Mouse (Mus musculus) gastrocnemius, adult 2 months (tissue): Measurements from ENCODE around the gene Myh6. TPM values are rescaled to one million over a fixed set of nuclear protein-coding genes. Genes with fewer than 3 reads are reported as not detected.
A peak's percentile ranks its signal among the peaks of the same experiment; 100 is the strongest.

Experiments
- DNase-seq: peaks from one replicate; pipeline ENCODE4 v3.0.0; 2022
- H3K27ac ChIP-seq: fragments of 200-600 bp; 2 replicates; pipeline ENCODE4 v1.8.1; 2022; ENCODE audit warnings: mild to moderate bottlenecking
- H3K4me3 ChIP-seq: fragments of 200-600 bp; 2 replicates; pipeline ENCODE4 v1.8.1; 2022; ENCODE audit warnings: mild to moderate bottlenecking, moderate library complexity
- CTCF ChIP-seq: fragments of 200-600 bp; IDR thresholded peaks from 2 replicates; pipeline ENCODE4 v1.8.1; 2022; ENCODE audit warnings: antibody characterized with exemption, mild to moderate bottlenecking, moderate library complexity
- intact Hi-C: fragments of 180-260 bp; cut with DNase I; formaldehyde crosslinking; loops from one replicate; pipeline ENCODE4 v1.15.1; 2025
- total RNA-seq, 2 experiments: library from RNA; stranded (reverse); gene quantifications; 2 replicates each; pipeline ENCODE4 v1.2.3; 2021

The Myh6 gene
- total RNA-seq, 2 experiments from 2014 or later = 109 to 348 TPM

DNA sequence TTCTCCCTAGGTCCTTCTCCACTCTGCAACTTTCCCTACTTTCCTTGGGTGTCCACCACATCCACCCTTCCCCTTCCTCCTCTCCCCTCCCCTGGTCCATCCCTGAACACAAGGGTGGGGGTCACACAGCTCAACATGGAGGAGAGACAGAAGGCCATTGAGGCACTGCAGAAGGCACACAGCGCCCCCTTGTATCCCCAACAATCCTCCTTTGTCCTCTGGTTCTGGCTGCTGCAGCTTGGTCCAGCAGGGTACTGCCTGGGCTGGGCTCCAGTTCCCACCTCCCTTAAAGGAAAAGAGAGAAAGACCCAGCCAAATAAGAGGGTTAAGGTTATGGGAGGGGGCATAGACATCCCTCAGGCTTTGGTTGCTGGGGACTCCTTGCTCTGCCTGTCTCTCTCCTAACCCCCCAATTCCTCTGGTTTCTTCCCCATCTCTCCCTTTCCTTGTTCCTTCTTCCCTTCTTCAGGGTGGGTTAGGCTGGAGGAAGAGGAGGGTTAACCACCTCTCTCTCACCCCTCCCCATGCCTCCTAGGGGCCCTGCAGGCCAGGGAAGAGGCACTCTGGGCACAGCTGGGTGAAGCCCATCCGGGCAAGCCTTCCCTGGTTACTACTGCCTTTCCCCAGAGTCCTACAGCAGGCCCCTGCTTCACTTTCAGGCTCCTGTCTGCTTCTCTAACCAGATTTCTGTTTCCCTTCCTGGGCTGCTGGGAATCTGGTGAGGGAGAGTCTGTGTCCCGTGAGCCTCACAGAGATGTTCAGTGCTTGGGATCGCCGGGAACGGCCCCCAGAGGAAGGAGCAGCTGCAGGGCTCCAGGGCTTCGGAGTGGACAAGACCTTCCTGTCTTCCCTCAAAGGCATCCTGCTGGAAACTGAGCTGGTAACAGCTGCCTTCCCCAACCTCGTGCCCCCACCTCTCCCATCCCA lies 30.6 kb downstream of the Myh6 start, which contains the start of gene Cmtm5:
Gene Cmtm5, plus strand, starts transcription at position 358 of the 927 bp plus-strand sequence.
- intact Hi-C loops = no loop called here
- Histone ChIP-seq H3K27ac (peak within 1 kb of the TSS; percentile 35; the same call in 1 of the 2 replicates), H3K4me3 (peak within 1 kb of the TSS; percentile 26)
- no peak for TF ChIP-seq CTCF
- DNase-seq = no peak

DNA sequence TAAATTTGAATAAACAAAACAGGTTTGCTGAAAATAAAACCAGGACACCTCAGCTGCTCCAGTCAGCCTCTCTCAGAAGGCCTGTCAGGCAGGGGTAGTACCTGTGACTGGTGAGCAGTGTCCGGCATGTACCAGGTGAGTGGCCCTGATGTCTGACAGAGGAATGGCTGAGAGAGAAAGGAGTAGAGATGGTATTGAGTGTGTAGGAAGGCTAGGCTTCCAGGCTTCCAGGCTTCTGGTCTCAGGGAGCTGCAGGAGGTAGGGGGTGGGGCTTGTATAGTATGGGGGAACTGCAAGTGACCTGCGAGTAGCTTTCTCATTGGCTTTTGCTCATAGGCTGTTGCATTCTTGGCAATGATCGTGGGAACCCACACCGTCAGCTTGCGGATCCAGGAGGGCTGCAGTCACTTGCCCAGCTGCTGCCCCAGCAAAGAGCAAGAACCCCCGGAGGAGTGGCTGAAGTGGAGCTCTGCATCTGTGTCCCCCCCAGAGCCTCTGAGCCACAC lies 34.0 kb downstream of the Myh6 start, which contains the start of gene Il25:
Gene Il25, plus strand, starts transcription at position 51 of the 506 bp plus-strand sequence.
- DNase-seq = no peak
- Histone ChIP-seq H3K4me3 (no peak within 1 kb of the TSS), H3K27ac (no peak within 1 kb of the TSS)
- intact Hi-C loops = no loop called here
- no peak for TF ChIP-seq CTCF

DNA sequence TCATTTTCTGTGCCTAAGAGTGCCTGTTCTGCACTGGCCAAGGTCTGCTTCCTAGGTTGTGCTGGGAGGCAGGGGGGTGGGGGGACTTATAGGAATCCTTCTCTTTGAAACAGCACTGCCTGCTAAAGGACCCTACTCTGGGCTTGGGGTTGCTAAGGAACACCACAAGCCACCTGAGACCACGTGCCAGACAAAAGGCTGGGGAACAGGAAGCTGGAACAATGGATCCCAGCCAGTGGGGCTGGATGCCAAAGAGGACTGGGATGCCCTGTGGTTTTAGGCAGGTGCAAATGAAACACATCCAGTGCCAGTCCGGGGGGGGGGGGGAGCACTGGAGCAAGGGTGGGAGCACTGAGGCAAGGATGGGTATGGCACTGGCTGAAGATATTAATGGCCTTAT lies 36.3 kb downstream of the Myh6 start:
- no peak for TF ChIP-seq CTCF
- intact Hi-C loops = no loop called here
- H3K27ac ChIP-seq = no peak overlapping the region
- no peak overlapping the region for H3K4me3 ChIP-seq
- DNase-seq = no peak

DNA sequence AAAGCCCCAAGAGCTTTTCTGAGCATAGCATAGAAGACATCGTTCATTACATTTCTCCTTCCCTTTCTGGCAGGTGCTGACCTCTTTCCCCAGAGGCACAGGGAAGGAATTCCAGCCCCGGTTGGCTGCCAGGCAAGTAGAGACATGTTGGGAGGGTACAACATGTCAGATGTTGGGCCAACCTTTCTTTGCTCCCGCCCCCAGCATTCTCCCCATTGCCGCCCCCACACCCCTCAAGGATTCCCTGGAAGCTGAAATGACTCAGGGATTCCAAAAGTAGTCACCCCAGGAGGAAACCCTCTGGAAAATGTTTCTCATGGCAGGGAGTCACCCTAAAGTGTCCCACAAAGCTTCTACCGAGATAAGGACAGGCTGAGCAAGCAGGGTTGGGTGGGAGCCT lies 36.9 kb downstream of the Myh6 start:
- no peak for TF ChIP-seq CTCF
- DNase-seq = no peak
- intact Hi-C loops = no loop called here
- Histone ChIP-seq H3K27ac (no peak overlapping the region), H3K4me3 (no peak overlapping the region)

DNA sequence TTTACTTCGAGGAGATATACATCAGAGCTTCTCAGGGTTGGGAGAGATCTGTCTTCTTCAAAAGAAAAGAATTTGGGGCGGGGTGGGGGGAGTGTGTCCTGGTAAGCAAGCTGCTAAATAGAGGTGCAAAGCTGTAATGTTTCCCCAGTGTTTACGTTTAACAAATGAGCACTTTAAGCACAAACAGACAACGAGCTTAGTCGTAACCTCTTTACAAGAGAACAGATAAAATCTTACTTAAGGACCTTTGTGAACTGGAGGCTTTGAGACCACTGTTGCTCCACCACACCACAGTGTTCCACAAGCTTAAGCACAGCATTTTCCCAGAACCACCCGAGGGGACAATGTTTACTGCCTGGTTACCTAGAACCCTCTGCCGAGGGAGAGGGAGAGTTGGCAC lies 39.4 kb downstream of the Myh6 start:
- intact Hi-C loops = no loop called here
- Histone ChIP-seq H3K27ac (peak overlapping the region; percentile 89), H3K4me3 (peak overlapping the region; percentile 77)
- TF ChIP-seq CTCF = no peak
- no peak for DNase-seq

DNA sequence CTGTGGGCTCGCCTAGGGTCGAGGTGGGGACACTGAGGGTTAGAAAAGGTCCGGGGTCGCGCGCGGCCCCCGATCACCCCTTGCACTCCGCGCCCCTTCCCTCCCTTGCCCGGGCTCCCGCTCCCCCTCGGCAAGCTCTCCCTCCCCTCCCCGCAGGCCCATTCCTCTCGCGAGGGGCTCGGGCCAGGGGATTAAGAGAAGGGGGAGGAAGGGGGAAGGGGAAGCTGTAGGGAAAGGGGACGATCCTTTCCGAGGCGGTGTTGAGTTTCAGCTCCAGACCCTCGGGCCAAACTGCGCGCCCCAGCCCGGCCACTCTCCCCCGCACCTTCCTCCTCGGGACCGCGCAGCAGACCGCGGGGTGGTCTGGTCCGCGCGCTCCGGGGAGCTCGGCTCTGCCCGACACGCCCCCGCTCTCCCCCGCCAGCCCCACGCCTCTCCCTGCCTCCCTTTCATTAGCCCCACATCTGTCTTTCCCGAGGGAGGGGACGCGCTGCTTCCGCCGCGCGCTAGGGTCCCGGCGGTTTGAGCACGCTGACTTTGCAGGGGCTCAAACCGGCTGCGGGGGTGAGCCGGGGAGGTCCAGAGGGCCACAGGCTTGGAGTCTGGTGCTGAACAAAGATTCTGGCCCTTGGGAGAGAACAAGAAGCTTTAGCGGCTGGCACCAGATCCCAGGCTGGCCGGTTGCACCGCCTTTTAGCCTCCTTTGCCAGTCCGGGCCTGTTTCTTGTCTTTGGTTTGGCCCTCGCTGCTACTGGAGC lies 40.1 kb downstream of the Myh6 start:
- Histone ChIP-seq H3K4me3 (peak overlapping the region; percentile 77), H3K27ac (peak overlapping the region; percentile 89)
- TF ChIP-seq CTCF = no peak
- intact Hi-C loops = no loop called here
- peak; percentile 73 for DNase-seq

DNA sequence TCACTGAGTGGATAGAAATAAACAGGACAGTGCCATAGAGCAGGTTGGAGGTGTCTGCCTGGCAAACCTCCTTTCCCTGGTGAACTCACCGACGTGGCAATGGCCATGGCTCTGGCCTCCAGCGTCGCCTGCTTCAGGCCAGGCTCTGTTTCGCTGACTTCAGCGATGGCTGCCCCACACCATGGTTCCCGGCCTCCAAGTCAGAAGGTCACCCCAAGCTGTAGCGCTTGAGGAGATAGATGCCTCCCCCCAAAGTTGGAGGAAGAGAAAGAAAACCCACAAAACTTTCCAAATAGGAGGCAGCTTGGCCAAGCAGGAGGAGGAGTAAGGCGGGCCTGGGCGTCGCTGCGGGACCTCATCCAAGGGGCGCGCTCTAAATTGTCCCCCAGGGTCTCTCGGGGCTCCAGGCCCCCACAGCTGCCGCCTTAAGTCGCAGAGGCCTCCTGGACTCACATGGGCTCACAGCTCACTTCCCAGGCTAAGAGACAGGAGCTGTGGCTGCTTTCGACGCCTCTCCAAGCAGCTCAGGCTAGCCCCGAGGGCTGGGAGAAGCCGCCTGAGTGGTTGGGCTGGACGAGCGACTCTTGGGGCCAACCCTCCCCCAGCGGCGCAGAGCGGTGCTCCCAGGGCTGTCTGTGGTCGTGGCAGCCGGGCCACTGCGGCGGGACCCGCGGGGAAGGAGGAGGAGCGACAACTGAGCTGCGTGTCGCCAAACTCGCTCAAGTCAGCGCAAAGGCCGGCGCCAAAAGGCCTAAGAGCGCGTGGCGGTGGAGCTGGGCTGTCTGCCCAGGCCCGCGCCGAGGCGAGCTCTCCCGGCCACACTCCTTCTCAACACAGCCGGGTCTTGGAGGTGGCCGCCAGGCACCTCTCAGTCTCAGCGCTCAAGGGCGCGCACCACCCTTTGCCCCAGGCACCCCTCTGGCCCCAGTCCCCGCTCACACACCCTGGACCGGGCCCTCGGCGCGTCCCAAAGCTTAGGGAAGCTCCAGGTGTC lies 41.1 kb downstream of the Myh6 start, which contains the start of gene Efs:
Gene Efs, minus strand, starts transcription at position 778 of the 994 bp plus-strand sequence.
- peak within 1 kb of the TSS; percentile 77 for H3K4me3 ChIP-seq
- intact Hi-C loops = no loop called here
- peak within 1 kb of the TSS; percentile 89 for H3K27ac ChIP-seq
- DNase-seq = peak; percentile 81
- TF ChIP-seq CTCF = no peak

DNA sequence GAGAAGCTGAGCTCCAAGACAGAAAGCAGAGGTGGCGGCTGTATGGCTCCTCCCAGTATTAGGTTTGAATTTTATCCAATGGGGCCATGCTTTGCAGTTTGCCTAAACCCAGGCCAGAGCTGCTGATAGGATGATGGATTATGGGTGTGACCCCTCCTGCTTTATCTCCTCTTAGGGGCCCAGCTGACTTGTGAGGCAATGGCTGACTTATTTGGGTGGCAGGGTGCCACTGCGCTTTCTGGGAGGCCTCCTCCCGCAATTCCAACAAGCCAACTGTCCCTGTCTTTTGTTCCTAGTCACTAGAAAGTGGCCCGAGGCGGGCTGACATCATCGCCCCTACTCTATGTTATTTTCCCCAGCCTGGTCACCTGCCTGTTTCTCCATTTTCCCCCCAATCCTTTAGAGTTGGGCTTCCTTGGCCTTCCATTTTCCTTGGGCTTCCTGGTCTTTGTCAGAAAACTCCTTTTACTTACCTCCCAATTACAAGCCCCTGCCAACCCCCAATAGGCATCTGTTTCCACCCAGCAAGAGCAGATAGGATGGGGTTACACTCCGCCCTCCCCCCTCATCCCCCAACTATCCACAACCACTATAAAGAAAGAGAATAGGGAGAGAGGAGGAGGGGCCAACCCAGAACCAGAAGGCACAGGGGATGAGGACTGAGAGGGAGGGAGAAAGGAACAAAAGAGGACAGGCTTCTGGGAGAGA lies 41.9 kb downstream of the Myh6 start:
- intact Hi-C loops = no loop called here
- peak; percentile 75 for DNase-seq
- Histone ChIP-seq H3K27ac (peak overlapping the region; percentile 89), H3K4me3 (peak overlapping the region; percentile 77)
- no peak for TF ChIP-seq CTCF

DNA sequence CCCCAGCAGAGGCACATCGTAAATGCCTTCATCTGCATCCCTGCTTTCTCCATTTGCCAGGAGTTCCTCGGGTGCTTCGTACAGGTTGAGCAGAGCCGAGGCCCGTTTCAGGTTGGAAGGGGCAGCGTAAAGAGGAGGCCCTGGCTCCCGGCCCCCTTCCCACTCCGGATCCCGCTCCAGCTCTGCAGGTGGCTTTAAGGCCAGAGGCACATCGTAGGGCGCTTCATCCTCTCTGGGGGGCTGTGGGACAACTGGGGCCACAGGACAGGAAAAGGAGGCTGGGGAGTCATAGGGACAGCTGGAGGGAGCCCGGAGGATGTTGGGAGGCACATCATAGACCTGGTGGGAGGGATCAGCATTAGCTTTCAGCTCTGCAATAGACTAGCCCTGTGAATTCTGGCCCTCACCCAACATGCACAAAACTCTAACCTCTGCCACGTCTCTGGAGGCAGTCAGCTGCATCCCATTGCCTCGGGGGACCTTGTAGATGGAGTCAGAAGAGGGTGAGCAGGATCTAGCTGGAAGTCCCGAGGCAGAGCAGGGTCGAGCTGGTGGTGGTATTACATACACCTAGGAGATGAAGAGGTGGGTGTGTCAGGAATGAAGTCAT lies 46.5 kb downstream of the Myh6 start:
- no peak for DNase-seq
- intact Hi-C loops = no loop called here
- H3K4me3 ChIP-seq = no peak overlapping the region
- no peak overlapping the region for H3K27ac ChIP-seq
- TF ChIP-seq CTCF = no peak

DNA sequence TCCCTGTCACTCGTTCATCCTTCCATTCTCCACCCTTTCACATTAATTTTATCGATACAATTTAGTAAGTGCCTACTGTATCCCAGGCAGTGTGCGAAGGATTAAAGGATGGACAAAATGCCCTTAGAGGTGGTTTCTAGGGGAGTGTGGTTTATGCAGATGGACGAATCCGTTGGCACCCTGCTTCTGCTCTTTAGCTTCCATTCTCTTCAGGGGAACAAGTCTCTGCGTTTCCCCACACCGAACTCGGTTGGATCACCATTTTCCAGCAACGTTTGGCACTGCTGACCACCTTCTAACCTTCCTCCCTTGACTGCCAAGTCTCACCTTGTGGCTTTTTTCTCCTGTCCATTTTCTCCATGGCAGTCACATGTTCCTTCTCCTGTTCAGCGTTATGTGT lies 53.4 kb downstream of the Myh6 start:
- intact Hi-C loops = no loop called here
- Histone ChIP-seq H3K4me3 (peak overlapping the region; percentile 90), H3K27ac (peak overlapping the region; percentile 86)
- no peak for TF ChIP-seq CTCF
- no peak for DNase-seq

DNA sequence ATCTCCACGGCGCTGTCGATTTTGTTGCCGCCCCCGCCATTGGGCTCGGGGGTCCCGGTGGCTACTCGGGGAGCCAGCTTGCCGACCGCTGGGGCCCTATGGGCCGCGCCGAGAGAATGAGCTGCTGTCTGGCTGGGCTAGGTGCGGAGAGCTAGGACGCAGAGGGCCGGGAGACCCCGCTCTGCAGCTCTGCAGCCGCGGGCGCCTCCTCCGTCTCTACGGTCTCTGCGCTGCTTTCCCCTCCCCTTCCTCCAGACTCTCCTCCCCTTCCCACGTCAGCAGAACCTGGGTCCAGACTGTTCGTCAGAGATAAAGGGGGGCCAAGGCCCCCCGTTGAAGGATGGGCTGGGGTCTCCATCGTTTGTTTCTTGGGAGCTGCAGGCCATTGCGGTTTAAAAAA lies 53.8 kb downstream of the Myh6 start, which contains the start of gene Slc22a17:
Gene Slc22a17, minus strand, starts transcription at position 247 of the 400 bp plus-strand sequence.
- peak within 1 kb of the TSS; percentile 86 for H3K27ac ChIP-seq
- no peak for TF ChIP-seq CTCF
- peak; percentile 75 for DNase-seq
- peak within 1 kb of the TSS; percentile 90 for H3K4me3 ChIP-seq
- intact Hi-C loops = no loop called here
